Mouse (Mus musculus): Measurements from ENCODE around the gene Fxn. TPM values are rescaled to one million over a fixed set of nuclear protein-coding genes. Genes with fewer than 3 reads are reported as not detected.
A peak's percentile ranks its signal among the peaks of the same experiment; 100 is the strongest.

Fxn gene
- total RNA-seq, 2 experiments from 2014 or later = 7.4 to 8.8 TPM

GRCm38 (mm10) chr19:24218291-24218690 lies 62.1 kb downstream of the Fxn start:
- Histone ChIP-seq H3K27ac (no peak overlapping the region), H3K4me3 (no peak overlapping the region)
- no peak for DNase-seq (ENCODE audit: low spot score in 2 of 2)
- peak; percentile 77 for TF ChIP-seq CTCF (conservative IDR thresholded peaks at IDR 0.05)

GRCm38 (mm10) chr19:24217851-24218250 lies 62.6 kb downstream of the Fxn start:
- TF ChIP-seq CTCF (conservative IDR thresholded peaks at IDR 0.05) = no peak
- DNase-seq (ENCODE audit: low spot score in 2 of 2) = no peak
- H3K4me3 ChIP-seq = no peak overlapping the region

GRCm38 (mm10) chr19:24216771-24217170 lies 63.6 kb downstream of the Fxn start:
- Histone ChIP-seq H3K4me3 (no peak overlapping the region), H3K27ac (no peak overlapping the region)
- no peak for TF ChIP-seq CTCF (conservative IDR thresholded peaks at IDR 0.05)
- DNase-seq (ENCODE audit: low spot score in 2 of 2) = no peak

More at GRCm38 (mm10) chr19:24217851-24218250, 62.6 kb downstream of the Fxn start:
- H3K27ac ChIP-seq = no peak overlapping the region

GRCm38 (mm10) chr19:24214939-24215338 lies 65.5 kb downstream of the Fxn start:
- Histone ChIP-seq H3K27ac (no peak overlapping the region), H3K4me3 (no peak overlapping the region)
- no peak; the same call in 1 of the 2 replicates for TF ChIP-seq CTCF (conservative IDR thresholded peaks at IDR 0.05)
- DNase-seq (ENCODE audit: low spot score in 2 of 2) = no peak

GRCm38 (mm10) chr19:24213299-24213698 lies 67.1 kb downstream of the Fxn start:
- Histone ChIP-seq H3K4me3 (no peak overlapping the region), H3K27ac (no peak overlapping the region)
- DNase-seq (ENCODE audit: low spot score in 2 of 2) = no peak
- TF ChIP-seq CTCF (conservative IDR thresholded peaks at IDR 0.05) = no peak

- Histone ChIP-seq H3K4me3 (no peak overlapping the region), H3K27ac (no peak overlapping the region)
- DNase-seq (ENCODE audit: low spot score in 2 of 2) = no peak
- no peak for TF ChIP-seq CTCF (conservative IDR thresholded peaks at IDR 0.05)
Measured at GRCm38 (mm10) chr19:24212552-24213249, 67.7 kb downstream of the Fxn start.

Other genes with a start within 250 kb of the Fxn start
- 1 to 10 TPM; 7.9 to 8.6 TPM for gene Fam189a2, start 249.6 kb downstream of the Fxn start, total RNA-seq (2021)
- 10 to 100 TPM; 17.6 to 20.3 TPM for gene Tjp2, start 55.6 kb downstream of the Fxn start, total RNA-seq (2021)
- 10 to 100 TPM; 33.9 to 34.6 TPM for gene Fam122a, start 196.8 kb upstream of the Fxn start, total RNA-seq (2021)